ENCODE assay signal across 10 mouse cellular contexts in genomic region chr11:94404178-94404577, GRCm38 (mm10). TPM values are rescaled to one million over a fixed set of nuclear protein-coding genes. Genes with fewer than 3 reads are reported as not detected.
DNase-seq lines count a peak whose midpoint lies in the region; ATAC-seq lines count a peak whose summit lies in the region.
"Had no signal": no experiment of that assay in that cellular context is flagged by ENCODE, and none has a peak within 500 bp of the region (broad histone marks: within the 10 kb centered on the region; RNA-seq: fewer than 3 reads in every experiment).

No protein-coding gene starts in this region.

- no peak overlapping the region for H3K9ac ChIP-seq in midbrain, embryonic 16.5 days (ENCODE audit: low read depth, low read length)
- 0 out of 2 replicates have a peak overlapping the region, but pooled peaks have one; percentile 27 for H3K9ac ChIP-seq in kidney, embryonic 16.5 days (replicated peaks; ENCODE audit: low read length)
- no peak overlapping the region for H3K9ac ChIP-seq in stomach, embryonic 15.5 days

- no peak for ATAC-seq in midbrain, embryonic 16.5 days
- ATAC-seq in kidney, embryonic 16.5 days (ENCODE audit: low FRiP score, low TSS enrichment): peak; percentile 88
- peak; percentile 36; the same call in 1 of the 2 replicates for ATAC-seq in stomach, embryonic 15.5 days (ENCODE audit: insufficient read depth, low FRiP score, low read depth)

- peaks cover 5% of the 10 kb centered on the region for H3K36me3 ChIP-seq in midbrain, embryonic 10.5 days
- H3K36me3 ChIP-seq in midbrain, embryonic 16.5 days (ENCODE audit: control insufficient read depth, insufficient read depth, low read length): peaks cover 1% of the 10 kb centered on the region; the same call in 1 of the 2 replicates
- no peaks in the 10 kb centered on the region for H3K36me3 ChIP-seq in kidney, embryonic 16.5 days (ENCODE audit: insufficient read depth, low read length)
- no peaks in the 10 kb centered on the region for H3K36me3 ChIP-seq in stomach, embryonic 15.5 days
- H3K36me3 ChIP-seq: G1E had no signal

- H3K9me3 ChIP-seq in midbrain, embryonic 10.5 days (replicated peaks): no peaks in the 10 kb centered on the region
- H3K9me3 ChIP-seq in midbrain, embryonic 16.5 days (replicated peaks; ENCODE audit: control insufficient read depth, low read length, poor library complexity, severe bottlenecking): no peaks in the 10 kb centered on the region
- H3K9me3 ChIP-seq in kidney, embryonic 16.5 days (ENCODE audit: low read length): no peaks in the 10 kb centered on the region
- no peaks in the 10 kb centered on the region for H3K9me3 ChIP-seq in stomach, embryonic 15.5 days
- H3K9me3 ChIP-seq: G1E; megakaryocyte, embryonic 14.5 days had no signal

- no peak overlapping the region for H3K4me3 ChIP-seq in midbrain, embryonic 10.5 days
- no peak overlapping the region for H3K4me3 ChIP-seq in midbrain, embryonic 16.5 days (ENCODE audit: low read depth, low read length)
- no peak overlapping the region for H3K4me3 ChIP-seq in kidney, embryonic 16.5 days (ENCODE audit: low read length)
- no peak overlapping the region for H3K4me3 ChIP-seq in stomach, embryonic 15.5 days (replicated peaks)
- H3K4me3 ChIP-seq: megakaryocyte, embryonic 14.5 days had no signal

- WGBS in midbrain, embryonic 10.5 days: 70% methylated on average over 5 of the region's 5 CpGs
- 60% methylated on average over 5 of the region's 5 CpGs for WGBS in midbrain, embryonic 16.5 days
- 47% methylated on average over 5 of the region's 5 CpGs for WGBS in kidney, embryonic 16.5 days
- WGBS in stomach, embryonic 15.5 days: 39% methylated on average over 5 of the region's 5 CpGs

- peaks cover 46% of the 10 kb centered on the region for H3K4me1 ChIP-seq in midbrain, embryonic 10.5 days
- H3K4me1 ChIP-seq in midbrain, embryonic 16.5 days (ENCODE audit: control insufficient read depth, insufficient read depth, low read length): peaks cover 24% of the 10 kb centered on the region
- H3K4me1 ChIP-seq in kidney, embryonic 16.5 days (ENCODE audit: insufficient read depth, low read length): peaks cover 33% of the 10 kb centered on the region
- H3K4me1 ChIP-seq in stomach, embryonic 15.5 days: peaks cover 26% of the 10 kb centered on the region

- H3K27me3 ChIP-seq in midbrain, embryonic 10.5 days (ENCODE audit: low read depth, poor library complexity, severe bottlenecking): peaks cover 12% of the 10 kb centered on the region; the same call in 1 of the 2 replicates
- no peaks in the 10 kb centered on the region for H3K27me3 ChIP-seq in midbrain, embryonic 16.5 days (ENCODE audit: control insufficient read depth, insufficient read depth, low read depth, low read length)
- H3K27me3 ChIP-seq in kidney, embryonic 16.5 days (ENCODE audit: insufficient read depth, low read length): no peaks in the 10 kb centered on the region
- H3K27me3 ChIP-seq in stomach, embryonic 15.5 days (replicated peaks): no peaks in the 10 kb centered on the region

- DNase-seq in cerebellum, postnatal 10 days: peak; percentile 41 to 44
- DNase-seq in cerebellum, adult 11-12 months: no peak
- DNase-seq in midbrain, embryonic 10.5 days (ENCODE audit: low spot score): no peak
- no peak for DNase-seq in layer of hippocampus, adult 11-12 months (ENCODE audit: low spot score)
- no peak for DNase-seq in B cell, adult 2 months

- H3K4me2 ChIP-seq in midbrain, embryonic 16.5 days (ENCODE audit: low read length): no peak overlapping the region
- H3K4me2 ChIP-seq in kidney, embryonic 16.5 days (replicated peaks; ENCODE audit: low read depth, low read length): peak overlapping the region; percentile 19; the same call in 1 of the 2 replicates
- no peak overlapping the region for H3K4me2 ChIP-seq in stomach, embryonic 15.5 days

- 0 out of 2 replicates have a peak overlapping the region, but pooled peaks have one; percentile 29 for H3K27ac ChIP-seq in midbrain, embryonic 10.5 days (replicated peaks)
- H3K27ac ChIP-seq in midbrain, embryonic 16.5 days (ENCODE audit: low read length): no peak overlapping the region
- H3K27ac ChIP-seq in kidney, embryonic 16.5 days (ENCODE audit: low read length): peak overlapping the region; percentile 83
- peak overlapping the region; percentile 41 for H3K27ac ChIP-seq in stomach, embryonic 15.5 days

RNA-seq across cellular contexts. Expression of gene Abcc3, which starts 11.4 kb away (rescaled TPM):
- polyA plus RNA-seq in midbrain, embryonic 10.5 days (2016; fragmentation: Nextera tagmentation; extraction: Ambion mirVana): 0.37 and 0.42 TPM in 2 replicates
- polyA plus RNA-seq in midbrain, embryonic 16.5 days (2015; fragmentation: Nextera tagmentation; extraction: Ambion mirVana): 0.57 and 0.92 TPM in 2 replicates
- 5.0 and 7.0 TPM in 2 replicates for polyA plus RNA-seq in kidney, embryonic 16.5 days (2015; fragmentation: Nextera tagmentation; extraction: Ambion mirVana)
- 6.6 and 7.7 TPM in 2 replicates for polyA plus RNA-seq in stomach, embryonic 15.5 days (2015; fragmentation: Nextera tagmentation; extraction: Ambion mirVana)
- polyA plus RNA-seq: G1E had no signal

Comparison
In these comparisons a context has a peak if more than half of its experiments do, and no peak if none do; other contexts are left out.
1. DNase-seq: peak in cerebellum, postnatal 10 days (2 of 2); none in cerebellum, adult 11-12 months (single experiment), midbrain, embryonic 10.5 days (single experiment), layer of hippocampus, adult 11-12 months (single experiment) and B cell, adult 2 months (0 of 2).